Mouse (Mus musculus) layer of hippocampus, adult 11-12 months (tissue): ENCODE results near the gene Dlg2.

Experiments used
- DNase-seq: peaks from one replicate; pipeline ENCODE4 v3.0.0; 2022; ENCODE audit warnings: low spot score

Gene Dlg2

GRCm38 (mm10) chr7:91740748-91741147 is 1264.3 kb downstream of the Dlg2 start:
- no peak for DNase-seq

GRCm38 (mm10) chr7:91753151-91753861 is 1276.8 kb downstream of the Dlg2 start:
- no peak for DNase-seq

GRCm38 (mm10) chr7:91767648-91768047 is 1291.2 kb downstream of the Dlg2 start:
- no peak for DNase-seq

- DNase-seq: no peak
These were observed 1302.2 kb downstream of the Dlg2 start for GRCm38 (mm10) chr7:91778673-91779072.

GRCm38 (mm10) chr7:91784617-91785016 is 1308.1 kb downstream of the Dlg2 start:
- no peak for DNase-seq

GRCm38 (mm10) chr7:91785445-91785844 is 1309.0 kb downstream of the Dlg2 start:
- no peak for DNase-seq

- no peak for DNase-seq
These were observed 1309.4 kb downstream of the Dlg2 start for GRCm38 (mm10) chr7:91785871-91786270.

- no peak for DNase-seq
These were observed 1314.6 kb downstream of the Dlg2 start for GRCm38 (mm10) chr7:91790949-91791564.

GRCm38 (mm10) chr7:91806632-91807031 is 1330.2 kb downstream of the Dlg2 start:
- no peak for DNase-seq

- no peak for DNase-seq
These were observed 1334.3 kb downstream of the Dlg2 start for GRCm38 (mm10) chr7:91810774-91811173.

- no peak for DNase-seq
These were observed 1341.5 kb downstream of the Dlg2 start for GRCm38 (mm10) chr7:91818004-91818403.

- no peak for DNase-seq
These were observed 1355.7 kb downstream of the Dlg2 start for GRCm38 (mm10) chr7:91832207-91832606.

- no peak for DNase-seq
These were observed 1369.3 kb downstream of the Dlg2 start for GRCm38 (mm10) chr7:91845723-91846122.

- no peak for DNase-seq
These were observed 1372.9 kb downstream of the Dlg2 start for GRCm38 (mm10) chr7:91849364-91849763.

GRCm38 (mm10) chr7:91853653-91854052 is 1377.2 kb downstream of the Dlg2 start:
- DNase-seq: no peak

- no peak for DNase-seq
These were observed 1380.5 kb downstream of the Dlg2 start for GRCm38 (mm10) chr7:91856931-91857330.

- no peak for DNase-seq
These were observed 1386.5 kb downstream of the Dlg2 start for GRCm38 (mm10) chr7:91862806-91863531.

GRCm38 (mm10) chr7:91868919-91869318 is 1392.4 kb downstream of the Dlg2 start:
- DNase-seq: no peak

- no peak for DNase-seq
These were observed 1400.4 kb downstream of the Dlg2 start for GRCm38 (mm10) chr7:91876831-91877230.

GRCm38 (mm10) chr7:91877804-91878203 is 1401.3 kb downstream of the Dlg2 start:
- DNase-seq: no peak

- DNase-seq: no peak
These were observed 1409.9 kb downstream of the Dlg2 start for GRCm38 (mm10) chr7:91886336-91886735.

- DNase-seq: no peak
These were observed 1417.5 kb downstream of the Dlg2 start for GRCm38 (mm10) chr7:91893991-91894390.

GRCm38 (mm10) chr7:91896935-91897334 is 1420.5 kb downstream of the Dlg2 start:
- no peak for DNase-seq
